Mouse (Mus musculus) embryonic fibroblast, embryonic 13.5 days (primary cell): ENCODE results near the gene Rora.

Source experiments
- CTCF ChIP-seq: IDR thresholded peaks from 2 replicates; pipeline ENCODE4 v1.5.1; 2011; ENCODE audit warnings: mild to moderate bottlenecking, control low read depth, low read length, moderate library complexity, borderline replicate concordance; ENCODE audit not compliant: insufficient read depth
- POLR2A ChIP-seq: IDR thresholded peaks from 2 replicates; pipeline ENCODE4 v1.6.1; 2011; ENCODE audit warnings: low read depth, mild to moderate bottlenecking, control low read depth, low read length, moderate library complexity

DNA sequence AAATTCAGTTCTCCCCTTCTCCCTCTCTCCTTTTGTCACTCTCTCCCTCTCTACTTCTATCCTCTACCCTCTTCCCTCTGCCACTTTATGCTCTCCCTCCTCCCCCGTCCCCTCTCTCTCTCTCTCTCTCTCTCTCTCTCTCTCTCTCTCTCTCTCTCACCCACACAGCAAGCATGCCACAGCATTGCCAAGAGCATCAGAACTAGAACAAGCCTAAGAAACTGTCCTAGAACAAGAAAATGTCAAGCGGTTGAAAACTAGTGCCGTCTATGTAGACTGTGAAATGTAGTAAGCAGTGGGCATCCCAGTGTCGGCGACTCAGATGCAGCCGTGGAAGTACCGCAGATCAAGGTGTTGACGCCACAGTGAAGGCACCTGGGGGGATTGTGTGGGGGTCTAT is 596.7 kb downstream of the Rora start:
- TF ChIP-seq POLR2A (no peak), CTCF (no peak)
